Mouse (Mus musculus) spleen, adult 2 months (tissue): ENCODE data around the gene Arhgef26.

Source experiments
- CTCF ChIP-seq: fragments of 200-500 bp; IDR thresholded peaks from 2 replicates; pipeline ENCODE4 v1.5.1; 2011; ENCODE audit warnings: mild to moderate bottlenecking, inconsistent platforms; ENCODE audit not compliant: insufficient read depth, insufficient read length, insufficient replicate concordance; ENCODE audit errors: extremely low read depth
- POLR2A ChIP-seq: fragments of 200-500 bp; IDR thresholded peaks from 2 replicates; pipeline ENCODE4 v1.6.1; 2011; ENCODE audit warnings: low read depth, low read length, inconsistent platforms

DNA sequence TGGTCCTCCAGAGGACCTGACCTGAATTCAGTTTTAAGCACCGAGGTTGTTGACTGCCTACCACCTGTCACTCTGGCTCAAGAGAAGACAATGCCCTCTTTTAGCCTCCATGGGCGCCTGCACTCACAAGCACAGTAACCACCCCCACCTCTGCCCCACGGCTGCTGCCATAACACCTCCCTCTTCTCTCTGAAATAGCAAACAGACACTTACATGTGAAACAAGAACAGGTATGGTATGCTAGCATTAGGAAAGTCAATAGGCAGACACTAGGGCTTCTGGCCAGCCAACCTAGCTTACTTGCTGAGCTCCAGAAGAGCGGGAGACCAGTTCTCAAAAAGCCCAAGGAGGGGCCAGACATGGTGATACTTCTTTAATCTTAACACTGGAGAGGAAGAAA lies 161.2 kb downstream of the Arhgef26 start:
- TF ChIP-seq POLR2A: no peak
- TF ChIP-seq CTCF: no peak
